Mouse (Mus musculus): ENCODE data around the gene Mus81.
A peak's percentile ranks its signal among the peaks of the same experiment; 100 is the strongest.

The Mus81 gene

GRCm38 (mm10) chr19:5444371-5444908 lies 43.8 kb downstream of the Mus81 start:
- DNase-seq (ENCODE audit: low spot score): no peak

DNA sequence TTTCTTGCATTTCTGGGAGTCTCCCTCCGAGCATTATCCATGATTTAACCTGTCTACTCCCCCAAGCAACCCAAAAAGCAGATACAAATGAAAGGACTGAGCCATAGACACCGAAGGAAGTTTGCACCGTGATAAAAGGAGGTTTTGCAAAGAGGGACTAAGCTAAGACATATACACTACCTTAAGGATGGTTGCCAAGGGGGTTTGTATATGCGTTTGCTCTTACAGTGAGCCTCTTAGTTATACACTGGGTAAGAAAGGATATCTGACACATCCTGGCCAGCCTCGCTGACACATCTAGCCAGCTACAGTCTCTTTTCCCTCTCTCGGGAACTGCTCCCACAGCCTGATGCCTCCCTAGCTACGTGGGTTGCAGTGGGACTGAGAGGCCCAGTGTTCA lies 54.3 kb downstream of the Mus81 start:
- no peak for DNase-seq (ENCODE audit: low spot score)

GRCm38 (mm10) chr19:5432992-5433852 lies 55.0 kb downstream of the Mus81 start:
- peak; percentile 65 for DNase-seq (ENCODE audit: low spot score)

Data from T-cell, adult 2 months (primary cell).